Mouse (Mus musculus) gastrocnemius, postnatal 36 days (tissue): ENCODE measurements at regions not wholly inside any gene's neighbourhood (a gene's known extent, or its start where the extent isn't known, plus 50 kb on each side); places are given as distances from the start of the nearest gene placed in this dataset.
"Not testable (repeated sequence)": the region's sequence is repeated elsewhere in the genome, so short reads cannot be mapped to it uniquely, and the experiment has no call there.

Experiments
- DNase-seq, 2 experiments: peaks; one replicate each; pipeline ENCODE4 v3.0.0; 2022
- intact Hi-C: fragments of 180-260 bp; cut with DNase I; formaldehyde crosslinking; loops from one replicate; pipeline ENCODE4 v1.15.1; 2025

DNA sequence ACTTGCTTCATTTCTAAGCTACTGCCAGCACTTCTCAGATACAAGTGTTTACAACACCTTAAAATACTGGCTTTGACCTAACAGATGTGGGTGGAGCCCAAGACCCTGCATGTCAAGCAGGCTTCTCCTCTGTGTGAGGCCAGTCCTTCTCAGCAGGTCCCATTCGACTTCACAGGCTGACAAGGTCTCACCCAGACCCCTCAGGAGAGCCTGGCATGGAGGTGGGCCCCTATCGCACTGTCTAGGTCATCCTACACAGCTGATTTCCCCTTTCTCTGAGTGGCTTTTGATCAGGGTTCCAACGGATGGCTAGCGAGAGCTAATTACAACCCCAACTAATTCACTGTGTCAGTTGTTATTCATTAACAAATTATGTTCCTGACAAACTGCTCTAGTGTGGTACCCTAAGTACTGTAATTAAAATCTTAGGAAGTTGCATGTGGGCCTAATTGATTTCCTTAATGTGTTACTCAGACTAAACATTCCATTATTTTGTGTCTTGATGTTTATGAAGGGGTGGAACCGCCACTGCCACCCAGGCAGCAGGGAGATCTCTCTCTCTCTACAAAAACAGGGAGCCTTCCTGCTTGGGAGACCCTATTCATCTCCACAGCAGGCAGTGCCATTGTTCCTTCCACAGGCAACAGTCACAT, 73.4 kb upstream of the Rad23b start:
- intact Hi-C loops: no loop called here
- no peak for DNase-seq

GRCm38 (mm10) chr4:55279351-55279750, 70.5 kb upstream of the Rad23b start:
- DNase-seq, intact Hi-C loops: not testable (repeated sequence)

DNA sequence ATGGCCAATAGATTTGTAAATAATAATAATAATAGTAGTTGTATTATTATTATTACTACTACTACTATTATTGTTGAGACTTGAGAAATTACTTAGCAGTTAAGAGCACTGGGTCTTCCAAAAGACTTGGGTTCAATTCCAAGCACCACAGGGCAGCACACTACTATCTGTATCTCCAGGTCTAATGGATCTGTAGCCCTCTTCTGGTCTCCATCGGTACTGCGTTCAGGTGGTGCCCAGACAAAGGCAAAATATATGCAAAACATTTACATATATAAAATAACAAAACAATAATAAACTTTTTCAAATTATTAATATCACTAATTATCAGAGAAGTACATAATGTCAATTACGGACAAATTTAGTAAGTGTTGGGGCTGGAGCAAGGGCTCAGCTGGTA, 69.1 kb upstream of the Rad23b start:
- DNase-seq: no peak
- intact Hi-C loops: no loop called here

GRCm38 (mm10) chr4:55281486-55282096, 68.3 kb upstream of the Rad23b start:
- DNase-seq: no peak
- intact Hi-C loops: no loop called here

- intact Hi-C loops: no loop called here
- no peak for DNase-seq
Observed at GRCm38 (mm10) chr4:55282474-55282873, 67.4 kb upstream of the Rad23b start.

DNA sequence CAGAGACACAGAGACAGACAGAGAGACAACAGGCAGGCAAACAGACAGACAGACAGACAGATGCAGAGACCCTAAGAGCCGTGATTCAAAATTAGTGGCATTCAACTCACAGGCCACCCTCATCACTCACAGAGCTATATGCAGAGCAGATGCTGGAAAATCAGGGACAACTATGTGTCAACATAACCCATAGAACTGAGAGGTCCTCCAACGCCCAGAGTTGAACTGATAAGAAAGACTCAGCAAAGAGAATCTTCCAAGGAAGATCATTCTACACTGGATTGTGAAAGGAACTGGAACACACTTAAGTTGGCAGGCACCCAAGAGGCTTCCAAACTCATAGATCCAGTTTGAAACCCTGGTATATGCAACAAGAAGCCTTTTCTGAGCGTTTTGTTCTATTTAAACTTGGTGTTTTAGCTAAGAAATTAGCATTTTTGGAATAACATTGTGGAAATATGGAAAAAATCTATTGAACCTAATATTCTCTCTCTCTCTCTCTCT, 65.1 kb upstream of the Rad23b start:
- DNase-seq: no peak
- intact Hi-C loops: no loop called here

DNA sequence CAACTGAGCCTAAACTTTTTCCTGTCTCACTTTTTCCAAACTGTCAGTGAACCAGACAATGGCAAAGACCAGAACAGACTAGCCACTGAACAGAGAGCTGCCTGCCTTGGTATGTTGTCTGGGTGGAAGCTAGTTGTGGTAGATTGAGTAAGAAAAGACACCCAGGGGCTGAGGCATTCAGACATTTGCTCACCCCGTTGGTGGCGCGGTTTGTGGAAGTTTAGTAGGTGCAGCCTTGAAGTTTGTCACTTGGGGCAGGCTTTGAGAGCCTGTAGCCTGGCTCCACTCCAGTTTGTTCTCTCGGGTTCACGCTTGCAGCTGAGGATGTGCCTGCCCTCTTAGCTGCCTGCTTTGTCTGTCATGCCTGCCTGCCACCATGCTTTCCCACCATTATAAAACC, 64.2 kb upstream of the Rad23b start:
- DNase-seq: no peak
- intact Hi-C loops: no loop called here

- intact Hi-C loops: no loop called here
- no peak for DNase-seq
Observed at GRCm38 (mm10) chr4:55288456-55288855, 61.4 kb upstream of the Rad23b start.

DNA sequence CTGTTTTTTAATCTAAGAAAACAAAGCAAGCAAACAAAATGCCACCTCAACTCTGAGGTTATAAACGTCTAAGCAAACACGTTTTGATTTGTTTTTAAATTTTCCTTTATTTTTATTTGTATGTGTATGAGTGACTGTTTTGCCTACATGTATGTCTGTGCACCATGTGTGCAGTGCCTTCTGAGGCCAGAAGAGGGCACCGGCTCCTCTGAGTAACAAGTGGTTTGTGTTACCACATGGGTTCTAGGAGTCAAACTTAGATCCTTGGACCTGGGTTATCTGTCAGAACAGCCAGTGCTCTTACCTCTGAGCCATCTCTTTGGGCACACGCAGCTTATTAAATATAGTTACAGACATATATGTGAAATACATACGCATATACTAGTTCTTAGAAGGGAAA, 57.6 kb upstream of the Rad23b start:
- intact Hi-C loops: no loop called here
- no peak for DNase-seq

- DNase-seq: no peak
- intact Hi-C loops: no loop called here
Observed at GRCm38 (mm10) chr4:55292701-55293100, 57.1 kb upstream of the Rad23b start.

- intact Hi-C loops: no loop called here
- DNase-seq: no peak
Observed at GRCm38 (mm10) chr4:55293347-55294079, 56.3 kb upstream of the Rad23b start.

- peak; percentile 13 to 23 for DNase-seq
- intact Hi-C loops: no loop called here
Observed at GRCm38 (mm10) chr4:55294255-55294687, 55.6 kb upstream of the Rad23b start.

DNA sequence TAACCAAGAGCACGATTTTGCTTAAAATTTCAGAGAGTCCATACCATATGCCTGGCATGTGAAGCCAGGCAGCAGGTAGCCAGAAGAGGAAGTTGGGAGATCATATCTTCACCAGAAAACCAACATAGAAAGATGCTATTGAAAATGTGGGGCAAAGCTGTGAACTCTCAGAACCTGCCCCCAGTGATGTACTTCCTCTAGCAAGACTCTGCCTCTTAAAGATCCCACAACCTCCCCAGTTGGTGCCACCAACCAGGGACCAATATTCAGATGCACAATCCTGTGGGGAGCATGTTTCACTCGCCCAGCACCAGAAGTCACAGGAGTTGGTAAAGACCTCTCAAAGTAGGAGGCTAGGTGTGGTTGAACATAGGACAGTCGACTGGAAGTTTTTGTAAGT, 52.0 kb upstream of the Rad23b start:
- intact Hi-C loops: no loop called here

More for the DNA sequence above, 52.0 kb upstream of the Rad23b start:
- no peak for DNase-seq
